Mouse (Mus musculus) embryonic fibroblast, embryonic 13.5 days (primary cell): ENCODE results near the gene Igsf11. TPM values are rescaled to one million over a fixed set of nuclear protein-coding genes. Genes with fewer than 3 reads are reported as not detected.

ENCODE experiments used
- H3K27ac ChIP-seq: 2 replicates; pipeline ENCODE4 v1.5.1; 2012; ENCODE audit warnings: low read length, control low read depth, inconsistent platforms; ENCODE audit not compliant: insufficient read depth
- H3K4me1 ChIP-seq: 2 replicates; pipeline ENCODE4 v1.6.1; 2011; ENCODE audit warnings: low read length; ENCODE audit not compliant: control insufficient read depth, insufficient read depth
- H3K4me3 ChIP-seq: 2 replicates; pipeline ENCODE4 v1.5.1; 2011; ENCODE audit warnings: mild to moderate bottlenecking, control low read depth, low read length; ENCODE audit not compliant: insufficient read depth
- CTCF ChIP-seq: IDR thresholded peaks from 2 replicates; pipeline ENCODE4 v1.5.1; 2011; ENCODE audit warnings: mild to moderate bottlenecking, control low read depth, low read length, moderate library complexity, borderline replicate concordance; ENCODE audit not compliant: insufficient read depth
- POLR2A ChIP-seq: IDR thresholded peaks from 2 replicates; pipeline ENCODE4 v1.6.1; 2011; ENCODE audit warnings: low read depth, mild to moderate bottlenecking, control low read depth, low read length, moderate library complexity
- polyA plus RNA-seq: library from polyadenylated mRNA; stranded (reverse); fragments of >200 nt; gene quantifications from 2 replicates; pipeline ENCODE4 v1.2.4, GENCODE M21; 2011; ENCODE audit warnings: low read depth; ENCODE audit not compliant: missing spikeins, insufficient read length

Gene Igsf11
- polyA plus RNA-seq, 1 experiment, result 0.79 TPM

- no peak overlapping the region for H3K4me3 ChIP-seq
- no peak for TF ChIP-seq POLR2A
- TF ChIP-seq CTCF, result no peak
- H3K27ac ChIP-seq, result no peak overlapping the region
- H3K4me1 ChIP-seq, result no peaks in the 10 kb centered on the region
Observed at GRCm38 (mm10) chr16:38928760-38929159, 36.3 kb downstream of the Igsf11 start.

- H3K27ac ChIP-seq, result no peak overlapping the region
- no peaks in the 10 kb centered on the region for H3K4me1 ChIP-seq
- H3K4me3 ChIP-seq, result no peak overlapping the region
- no peak for TF ChIP-seq POLR2A
- TF ChIP-seq CTCF, result no peak
Observed at GRCm38 (mm10) chr16:38931519-38931918, 39.0 kb downstream of the Igsf11 start.

GRCm38 (mm10) chr16:38940805-38941204 lies 48.3 kb downstream of the Igsf11 start:
- TF ChIP-seq POLR2A (no peak), CTCF (no peak)
- Histone ChIP-seq H3K4me3 (no peak overlapping the region), H3K27ac (no peak overlapping the region), H3K4me1 (no peaks in the 10 kb centered on the region)

GRCm38 (mm10) chr16:38941275-38941674 lies 48.8 kb downstream of the Igsf11 start:
- TF ChIP-seq CTCF, result no peak
- TF ChIP-seq POLR2A, result no peak
- Histone ChIP-seq H3K4me3 (no peak overlapping the region), H3K4me1 (no peaks in the 10 kb centered on the region), H3K27ac (no peak overlapping the region)

- TF ChIP-seq POLR2A, result no peak
- TF ChIP-seq CTCF, result no peak
- Histone ChIP-seq H3K27ac (no peak overlapping the region), H3K4me3 (no peak overlapping the region), H3K4me1 (no peaks in the 10 kb centered on the region)
Observed at GRCm38 (mm10) chr16:38943706-38944550, 51.5 kb downstream of the Igsf11 start.

GRCm38 (mm10) chr16:38945111-38945510 lies 52.6 kb downstream of the Igsf11 start:
- Histone ChIP-seq H3K27ac (no peak overlapping the region), H3K4me3 (no peak overlapping the region), H3K4me1 (no peaks in the 10 kb centered on the region)
- no peak for TF ChIP-seq POLR2A
- TF ChIP-seq CTCF, result no peak

GRCm38 (mm10) chr16:38945581-38945981 lies 53.1 kb downstream of the Igsf11 start:
- no peak for TF ChIP-seq CTCF
- TF ChIP-seq POLR2A, result no peak
- Histone ChIP-seq H3K4me1 (no peaks in the 10 kb centered on the region), H3K27ac (no peak overlapping the region), H3K4me3 (no peak overlapping the region)

GRCm38 (mm10) chr16:38946453-38946852 lies 54.0 kb downstream of the Igsf11 start:
- H3K27ac ChIP-seq, result no peak overlapping the region

GRCm38 (mm10) chr16:38947141-38947879 lies 54.8 kb downstream of the Igsf11 start:
- Histone ChIP-seq H3K27ac (no peak overlapping the region), H3K4me3 (no peak overlapping the region), H3K4me1 (no peaks in the 10 kb centered on the region)
- TF ChIP-seq CTCF, result no peak

More at GRCm38 (mm10) chr16:38946453-38946852, 54.0 kb downstream of the Igsf11 start:
- H3K4me3 ChIP-seq, result no peak overlapping the region
- TF ChIP-seq CTCF (no peak), POLR2A (no peak)
- H3K4me1 ChIP-seq, result no peaks in the 10 kb centered on the region

GRCm38 (mm10) chr16:38948441-38948840 lies 56.0 kb downstream of the Igsf11 start:
- Histone ChIP-seq H3K4me1 (no peaks in the 10 kb centered on the region), H3K27ac (no peak overlapping the region), H3K4me3 (no peak overlapping the region)
- no peak for TF ChIP-seq POLR2A
- TF ChIP-seq CTCF, result no peak
